Mouse (Mus musculus) large intestine, adult 2 months (tissue): ENCODE results near the gene Cdc45. TPM values are rescaled to one million over a fixed set of nuclear protein-coding genes. Genes with fewer than 3 reads are reported as not detected.
"Not testable (repeated sequence)": the region's sequence is repeated elsewhere in the genome, so short reads cannot be mapped to it uniquely, and the experiment has no call there.

Source experiments
- DNase-seq: peaks from one replicate; pipeline ENCODE4 v3.0.0-alpha.2; 2012; ENCODE audit warnings: low read depth, low spot score
- WGBS: fragments of 180-500 bp; shearing (Covaris S2); methylation state at CpG from one replicate; pipeline ENCODE4 v1.1.7; 2018; 5-methylcytosine and 5-hydroxymethylcytosine counted together
- polyA plus RNA-seq: library from polyadenylated mRNA; depleted of rRNA; stranded (reverse); fragments of >200 nt; gene quantifications from 2 replicates; pipeline ENCODE4 v1.2.3, GENCODE M21; 2012; rRNA removed

Gene Cdc45
- 19.7 and 21.0 TPM in 2 replicates for polyA plus RNA-seq

DNA sequence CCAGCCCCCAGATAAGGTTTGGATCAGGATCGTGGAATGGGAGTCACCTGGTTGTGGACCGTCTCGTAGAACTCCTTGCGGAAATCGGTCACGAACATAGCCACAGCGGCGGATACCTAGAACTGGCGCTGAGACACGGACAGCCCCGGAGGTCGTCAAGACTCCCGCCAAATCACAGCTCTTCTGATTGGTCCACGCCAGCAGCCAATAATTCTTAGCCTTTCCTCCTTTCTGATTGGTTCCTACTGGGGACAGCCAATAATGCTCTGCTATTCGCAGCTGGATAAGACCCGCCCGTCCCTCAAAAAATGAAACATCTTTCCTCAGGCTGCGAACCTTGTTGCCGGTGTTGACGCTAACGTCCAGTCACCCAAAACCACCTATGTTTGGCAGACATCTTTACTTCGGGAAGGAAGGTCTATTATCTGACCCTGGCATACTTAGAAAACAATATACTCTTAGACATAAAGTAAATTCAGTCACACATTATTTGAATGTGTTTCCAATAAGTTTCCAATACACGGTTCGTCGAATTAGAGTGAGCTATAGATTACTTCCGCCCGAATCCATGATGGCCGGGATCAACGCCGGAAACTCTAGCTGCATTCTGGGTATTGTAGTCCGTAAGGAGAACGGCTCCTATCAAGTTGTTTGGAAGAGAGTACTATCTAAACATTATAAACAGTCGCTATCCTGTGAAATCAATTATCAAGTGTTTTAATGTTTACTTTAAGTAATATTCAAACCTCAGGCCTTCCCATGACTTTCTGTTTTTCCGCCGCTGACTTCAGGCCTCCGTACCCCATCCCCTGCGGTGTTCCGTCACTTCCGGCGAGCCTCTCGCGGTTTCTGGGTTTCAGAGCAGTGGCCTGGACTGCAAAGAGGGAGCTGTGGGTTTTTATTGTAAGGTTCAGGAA is at the start of gene Cdc45, which contains the start of gene Ufd1:
Cdc45 (minus strand) TSS at position 520 of the 917 bp plus-strand sequence.
Ufd1 (plus strand) TSS at position 312 of the 917 bp plus-strand sequence.
- peak; percentile 85 for DNase-seq
- under 1% methylated on average over 42 of the region's 42 CpGs for WGBS

DNA sequence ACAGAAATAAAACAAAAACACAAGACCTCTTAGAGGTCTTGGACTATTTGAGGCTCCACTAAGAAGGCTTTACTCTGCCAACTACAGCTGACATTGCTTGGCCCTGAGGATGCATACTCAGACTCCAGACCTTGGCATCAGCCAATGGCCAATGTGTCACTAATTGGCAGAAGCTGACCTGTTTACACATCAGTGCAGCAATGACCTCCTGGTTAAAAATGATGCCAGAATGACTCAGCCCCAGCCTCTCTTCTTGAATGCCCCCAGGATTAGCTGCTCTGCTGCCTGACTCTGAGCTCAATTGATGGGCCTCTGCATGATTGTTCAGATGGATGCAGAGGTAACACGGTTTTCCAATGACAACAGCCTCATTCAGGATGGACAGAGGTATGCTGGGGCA is 48.4 kb upstream of the Cdc45 start:
- WGBS: 71% methylated on average over 1 of the region's 1 CpGs
- DNase-seq: no peak

GRCm38 (mm10) chr16:18858551-18858950 is 46.8 kb upstream of the Cdc45 start:
- DNase-seq: no peak

DNA sequence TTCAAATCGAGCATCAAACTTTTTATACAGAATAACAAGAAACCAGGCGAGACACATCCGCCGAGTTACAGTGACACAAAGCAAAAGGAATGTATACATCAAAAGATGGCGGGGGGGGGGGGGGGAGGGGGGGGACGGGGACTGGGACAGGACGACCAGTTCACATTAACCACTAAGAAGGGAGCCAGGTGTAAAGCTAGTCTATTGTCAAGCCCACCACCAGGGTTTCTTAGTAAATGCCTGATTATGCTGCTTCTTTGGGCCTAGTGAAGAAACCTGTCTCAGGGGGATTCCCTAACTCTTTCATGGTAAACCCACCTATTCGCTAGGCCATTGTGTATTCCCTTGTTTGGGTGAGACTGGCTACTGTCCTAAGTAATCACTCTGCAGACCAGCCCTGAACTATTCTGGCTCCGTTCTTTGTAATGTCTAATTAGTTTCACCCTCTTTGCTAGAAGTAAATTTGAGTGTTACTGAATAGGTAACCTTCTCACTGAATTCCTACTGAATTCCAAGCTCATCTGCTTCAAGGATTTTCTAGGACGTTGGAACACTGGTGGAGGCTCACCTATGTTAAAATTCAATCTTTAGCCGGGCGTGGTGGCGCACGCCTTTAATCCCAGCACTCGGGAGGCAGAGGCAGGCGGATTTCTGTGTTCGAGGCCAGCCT is 37.9 kb upstream of the Cdc45 start:
- 83% methylated on average over 17 of the region's 17 CpGs for WGBS
- DNase-seq: not testable (repeated sequence)

- no peak for DNase-seq
- 88% methylated on average over 15 of the region's 15 CpGs for WGBS
Observed at GRCm38 (mm10) chr16:18846301-18846820, 34.6 kb upstream of the Cdc45 start.

DNA sequence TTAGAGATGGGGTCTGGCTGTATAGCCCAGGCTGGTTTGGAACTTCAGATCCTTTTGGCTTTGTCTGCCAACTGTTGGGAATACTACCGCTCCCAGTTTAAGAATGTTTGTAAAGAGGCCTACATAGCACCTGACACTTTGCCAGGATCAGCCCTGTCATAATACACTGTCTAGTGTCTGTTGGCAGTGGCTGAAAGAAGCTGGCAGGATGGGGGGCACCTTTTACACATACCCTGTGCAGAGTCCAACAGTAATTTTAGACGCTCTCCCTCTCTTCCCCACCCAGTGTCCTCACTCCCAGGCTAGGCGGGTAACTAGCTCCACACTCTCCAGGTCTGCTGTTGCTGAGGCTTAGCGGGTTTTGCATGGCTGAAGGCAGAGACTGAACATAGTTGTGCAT is 26.6 kb upstream of the Cdc45 start:
- 55% methylated on average over 4 of the region's 4 CpGs for WGBS

GRCm38 (mm10) chr16:18836468-18837208 is 24.9 kb upstream of the Cdc45 start, which contains the start of the genes 2510002D24Rik and Gm28539:
2510002D24Rik (plus strand) TSS chr16:18836578.
Gm28539 (plus strand) TSS chr16:18836584.
- DNase-seq: peak; percentile 98
- WGBS: 1% methylated on average over 45 of the region's 46 CpGs

More for the DNA sequence above, 26.6 kb upstream of the Cdc45 start:
- DNase-seq: no peak

DNA sequence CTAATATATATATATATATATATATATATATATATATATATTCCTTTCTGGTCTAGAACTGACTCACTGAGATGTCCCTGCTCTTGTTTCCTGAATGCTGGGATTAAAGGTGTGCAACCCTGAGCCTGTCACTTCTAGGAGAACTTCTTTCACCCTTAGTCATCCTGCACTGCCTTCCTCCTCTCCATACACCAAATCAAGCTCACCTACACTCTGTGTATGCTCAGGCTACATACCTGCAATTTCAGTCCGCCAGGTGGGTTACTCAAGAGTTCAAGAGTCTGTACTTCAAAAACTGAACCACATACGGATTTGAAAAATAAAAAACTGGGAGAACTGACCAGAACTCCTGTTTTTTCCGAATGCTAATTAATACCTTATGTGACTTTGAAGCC is 24.3 kb upstream of the Cdc45 start:
- 14% methylated on average over 3 of the region's 3 CpGs for WGBS

GRCm38 (mm10) chr16:18833486-18833885 is 21.7 kb upstream of the Cdc45 start:
- no peak for DNase-seq
- 78% methylated on average over 2 of the region's 2 CpGs for WGBS

More for the DNA sequence above, 24.3 kb upstream of the Cdc45 start:
- peak; percentile 19 for DNase-seq

GRCm38 (mm10) chr16:18829102-18829501 is 17.3 kb upstream of the Cdc45 start:
- WGBS: 88% methylated on average over 6 of the region's 6 CpGs
- no peak for DNase-seq

DNA sequence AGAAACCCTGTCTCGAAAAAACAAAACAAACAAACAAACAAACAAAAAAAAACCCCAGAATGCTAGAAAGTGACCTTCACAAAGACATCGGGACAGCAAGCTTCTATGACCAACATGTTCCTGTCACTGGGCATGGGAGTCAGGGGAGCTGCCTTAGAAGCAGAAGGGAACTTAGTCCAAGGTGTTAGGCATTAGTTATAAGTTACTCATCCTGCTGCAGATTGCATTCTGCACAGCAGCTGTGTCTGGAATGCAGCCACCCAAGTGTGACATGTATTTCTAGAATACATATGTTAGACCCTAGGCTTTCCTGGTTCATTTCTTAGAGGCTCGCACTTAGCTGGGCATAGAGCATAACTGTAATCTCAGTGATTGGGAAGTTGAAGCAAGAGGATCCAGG is 16.8 kb upstream of the Cdc45 start:
- WGBS: 96% methylated on average over 3 of the region's 3 CpGs
- no peak for DNase-seq

GRCm38 (mm10) chr16:18822925-18823324 is 11.1 kb upstream of the Cdc45 start:
- WGBS: 79% methylated on average over 4 of the region's 4 CpGs
- DNase-seq: no peak

- 81% methylated on average over 1 of the region's 1 CpGs for WGBS
- DNase-seq: no peak
Observed at GRCm38 (mm10) chr16:18822356-18822755, 10.6 kb upstream of the Cdc45 start.

GRCm38 (mm10) chr16:18812385-18812910 is 661 bp upstream of the Cdc45 start:
- peak; percentile 18 for DNase-seq
- under 1% methylated on average over 31 of the region's 31 CpGs for whole genome bisulfite sequencing

- WGBS: 1% methylated on average over 5 of the region's 5 CpGs
- no peak for DNase-seq
Observed at GRCm38 (mm10) chr16:18811032-18811431, 755 bp downstream of the Cdc45 start.

- no peak for DNase-seq
- WGBS: 93% methylated on average over 5 of the region's 5 CpGs
Observed at GRCm38 (mm10) chr16:18809001-18809400, 2.8 kb downstream of the Cdc45 start.

DNA sequence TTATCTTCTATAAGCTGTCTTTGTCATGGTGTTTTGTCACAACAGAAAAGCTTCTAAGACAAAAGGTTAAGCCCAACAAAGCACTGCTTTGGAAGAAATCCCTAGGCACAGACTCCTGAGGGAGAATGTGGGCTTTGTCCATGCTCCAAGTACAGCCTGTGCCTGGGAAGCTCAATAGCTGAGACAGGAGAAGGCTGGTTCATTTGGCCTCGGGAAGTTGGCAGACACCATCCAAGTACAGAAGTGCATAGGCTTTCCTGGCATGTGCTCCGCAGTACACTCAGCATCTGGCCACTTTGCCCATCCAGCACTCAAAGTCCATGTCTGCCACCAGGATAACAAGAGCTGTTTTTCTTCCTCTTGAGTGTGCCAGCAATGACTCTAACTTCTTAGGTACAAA is 6.0 kb downstream of the Cdc45 start:
- no peak for DNase-seq
- 98% methylated on average over 2 of the region's 2 CpGs for WGBS

DNA sequence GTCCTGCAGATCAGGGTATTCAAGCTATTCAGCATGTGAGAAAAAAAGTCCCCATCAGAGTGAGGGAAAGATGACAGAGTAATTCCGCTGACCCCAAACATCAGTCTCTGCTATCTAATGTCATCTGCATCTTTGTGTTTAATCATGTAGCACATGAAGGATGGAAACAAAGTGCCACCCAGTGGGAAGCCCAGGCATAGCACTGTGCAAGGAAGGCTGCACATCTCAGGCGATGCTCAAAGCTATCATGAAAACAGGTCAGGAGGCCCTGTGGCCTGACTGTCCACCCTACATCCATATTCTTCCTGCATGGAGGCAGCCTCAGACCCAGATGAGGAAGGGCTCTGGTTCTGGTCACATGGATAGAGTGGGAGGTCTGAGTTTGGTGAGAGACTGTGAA is 12.9 kb downstream of the Cdc45 start:
- WGBS: 80% methylated on average over 2 of the region's 2 CpGs
- no peak for DNase-seq

DNA sequence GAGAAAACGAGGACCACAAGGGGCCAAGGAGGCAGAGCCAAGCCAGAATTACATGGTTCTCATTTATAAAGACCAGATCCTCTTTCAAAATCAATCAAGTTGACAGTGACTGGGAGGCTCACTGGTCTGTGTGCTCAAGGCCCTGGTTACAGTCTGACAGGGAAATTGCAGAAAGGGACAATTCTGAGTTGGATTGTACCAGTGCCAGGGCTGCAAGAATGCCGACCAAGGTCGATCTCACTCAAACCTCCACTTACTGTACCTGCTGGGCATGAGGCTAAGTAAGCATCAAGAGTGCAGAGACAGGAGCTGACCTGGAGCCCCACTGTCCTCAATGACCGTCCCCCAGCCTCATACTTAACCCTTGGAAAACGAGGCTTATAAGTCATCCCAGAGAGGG is 13.6 kb downstream of the Cdc45 start:
- DNase-seq: no peak
- WGBS: 93% methylated on average over 5 of the region's 5 CpGs
